Mouse (Mus musculus) liver, postnatal 0 days (tissue): ENCODE measurements around the gene B020011L13Rik.
"Not testable (repeated sequence)": the region's sequence is repeated elsewhere in the genome, so short reads cannot be mapped to it uniquely, and the experiment has no call there.

Source experiments
- CTCF ChIP-seq: sonication (generic); IDR thresholded peaks from 2 replicates; pipeline ENCODE4 v1.5.1; 2016; ENCODE audit warnings: antibody characterized with exemption, low read depth
- EP300 ChIP-seq: IDR thresholded peaks from 2 replicates; pipeline ENCODE4 v1.6.1; 2016; ENCODE audit warnings: antibody characterized with exemption, low read depth, mild to moderate bottlenecking

- not testable (repeated sequence) for TF ChIP-seq CTCF, EP300
These were observed 70.8 kb downstream of the B020011L13Rik start for GRCm38 (mm10) chr1:117851718-117852117.
